Mouse (Mus musculus) embryonic facial prominence, embryonic 13.5 days (tissue): ENCODE results near the gene Vps33b. TPM values are rescaled to one million over a fixed set of nuclear protein-coding genes. Genes with fewer than 3 reads are reported as not detected.
A peak's percentile ranks its signal among the peaks of the same experiment; 100 is the strongest.

Source experiments
- ATAC-seq: fragments of 200-750 bp; cut with Nextera tagmentation; 2 replicates; pipeline ENCODE4 v1.8.0; 2017; ENCODE audit warnings: low read depth; ENCODE audit not compliant: insufficient number of reproducible peaks, insufficient read depth, low FRiP score, low TSS enrichment
- H3K27ac ChIP-seq: fragments of 300-500 bp; sonication (generic); 2 replicates; pipeline ENCODE4 v1.5.1; 2015; ENCODE audit warnings: moderate library complexity, mild to moderate bottlenecking, inconsistent platforms
- H3K27me3 ChIP-seq: fragments of 300-500 bp; sonication (generic); 2 replicates; pipeline ENCODE4 v1.6.1; 2015; ENCODE audit warnings: mild to moderate bottlenecking, inconsistent platforms
- H3K36me3 ChIP-seq: fragments of 300-500 bp; sonication (generic); 2 replicates; pipeline ENCODE4 v1.6.1; 2015; ENCODE audit warnings: mild to moderate bottlenecking, inconsistent platforms
- H3K4me1 ChIP-seq: fragments of 300-500 bp; sonication (generic); 2 replicates; pipeline ENCODE4 v1.6.1; 2015; ENCODE audit warnings: inconsistent platforms
- H3K4me2 ChIP-seq: fragments of 300-500 bp; sonication (generic); 2 replicates; pipeline ENCODE4 v1.6.1; 2015; ENCODE audit warnings: moderate library complexity, mild to moderate bottlenecking, inconsistent platforms
- H3K4me3 ChIP-seq: fragments of 300-500 bp; sonication (generic); 2 replicates; pipeline ENCODE4 v1.5.1; 2015; ENCODE audit warnings: mild to moderate bottlenecking, inconsistent platforms
- H3K9ac ChIP-seq: fragments of 300-500 bp; sonication (generic); 2 replicates; pipeline ENCODE4 v1.6.1; 2015; ENCODE audit warnings: mild to moderate bottlenecking, inconsistent platforms
- H3K9me3 ChIP-seq: fragments of 300-500 bp; sonication (generic); 2 replicates; pipeline ENCODE4 v1.6.1; 2016; ENCODE audit warnings: inconsistent platforms
- WGBS: fragments of 180-500 bp; shearing (Covaris S2); methylation state at CpG from one replicate; pipeline ENCODE4 v1.1.7; 2015; ENCODE audit warnings: mixed read lengths; 5-methylcytosine and 5-hydroxymethylcytosine counted together
- polyA plus RNA-seq: library from polyadenylated mRNA; unstranded; fragments of >200 nt; fragmentation: Nextera tagmentation; extraction: Ambion mirVana; gene quantifications from 2 replicates; pipeline ENCODE4 v1.2.1, GENCODE M21; 2015

Vps33b gene
- 13.8 and 16.2 TPM in 2 replicates for polyA plus RNA-seq

- Histone ChIP-seq H3K4me3 (peak within 1 kb of the TSS; percentile 86), H3K36me3 (peaks cover 48% of the 10 kb centered on the region), H3K27me3 (no peaks in the 10 kb centered on the region), H3K9me3 (peaks cover under 1% of the 10 kb centered on the region; the same call in 1 of the 2 replicates), H3K4me2 (peak within 1 kb of the TSS; percentile 93), H3K9ac (peak within 1 kb of the TSS; percentile 86), H3K4me1 (peaks cover 16% of the 10 kb centered on the region), H3K27ac (peak within 1 kb of the TSS; percentile 75)
- 5% methylated on average over 21 of the region's 21 CpGs for WGBS
- peak; percentile 76; the same call in 1 of the 2 replicates for ATAC-seq
Measured at GRCm38 (mm10) chr7:80268897-80269750, at the start of gene Vps33b. Gene Vps33b (plus strand): TSS chr7:80269649.

GRCm38 (mm10) chr7:80220237-80220797, 49.1 kb upstream of the Vps33b start:
- Histone ChIP-seq H3K9ac (no peak overlapping the region), H3K36me3 (peaks cover 93% of the 10 kb centered on the region), H3K4me3 (no peak overlapping the region), H3K4me2 (no peak overlapping the region), H3K27me3 (no peaks in the 10 kb centered on the region), H3K27ac (no peak overlapping the region), H3K9me3 (no peaks in the 10 kb centered on the region), H3K4me1 (peaks cover under 1% of the 10 kb centered on the region; the same call in 1 of the 2 replicates)
- no peak for ATAC-seq
- WGBS, result 94% methylated on average over 9 of the region's 9 CpGs

- Histone ChIP-seq H3K36me3 (peaks cover 94% of the 10 kb centered on the region), H3K9ac (no peak overlapping the region), H3K27me3 (no peaks in the 10 kb centered on the region), H3K9me3 (no peaks in the 10 kb centered on the region), H3K4me3 (no peak overlapping the region), H3K4me2 (no peak overlapping the region), H3K4me1 (no peaks in the 10 kb centered on the region), H3K27ac (no peak overlapping the region)
- 88% methylated on average over 4 of the region's 4 CpGs for WGBS
- no peak for ATAC-seq
Measured at GRCm38 (mm10) chr7:80221179-80221750, 48.2 kb upstream of the Vps33b start.

GRCm38 (mm10) chr7:80227065-80227464, 42.4 kb upstream of the Vps33b start:
- no peak overlapping the region for H3K4me2 ChIP-seq
- 0 out of 2 replicates have a peak, but pooled peaks cover 4% of the 10 kb centered on the region for H3K27me3 ChIP-seq
- 93% methylated on average over 4 of the region's 4 CpGs for WGBS
- H3K36me3 ChIP-seq, result peaks cover 58% of the 10 kb centered on the region
- no peak overlapping the region for H3K27ac ChIP-seq
- H3K9ac ChIP-seq, result no peak overlapping the region
- ATAC-seq, result no peak
- H3K4me3 ChIP-seq, result no peak overlapping the region
- peaks cover 9% of the 10 kb centered on the region for H3K4me1 ChIP-seq
- no peaks in the 10 kb centered on the region for H3K9me3 ChIP-seq

- H3K9me3 ChIP-seq, result no peaks in the 10 kb centered on the region
- no peak overlapping the region for H3K9ac ChIP-seq
- H3K4me3 ChIP-seq, result no peak overlapping the region
- ATAC-seq, result no peak
- WGBS, result 77% methylated on average over 6 of the region's 6 CpGs
- 0 out of 2 replicates have a peak, but pooled peaks cover 4% of the 10 kb centered on the region for H3K27me3 ChIP-seq
- peaks cover 21% of the 10 kb centered on the region for H3K4me1 ChIP-seq
- no peak overlapping the region for H3K27ac ChIP-seq
- no peak overlapping the region for H3K4me2 ChIP-seq
- H3K36me3 ChIP-seq, result peaks cover 32% of the 10 kb centered on the region
Measured at GRCm38 (mm10) chr7:80230196-80230595, 39.3 kb upstream of the Vps33b start.

- 0 out of 2 replicates have a peak, but pooled peaks cover 4% of the 10 kb centered on the region for H3K27me3 ChIP-seq
- 2% methylated on average over 29 of the region's 29 CpGs for WGBS
- peak; percentile 37; the same call in 1 of the 2 replicates for ATAC-seq
Measured at GRCm38 (mm10) chr7:80231971-80232488, 37.4 kb upstream of the Vps33b start.

GRCm38 (mm10) chr7:80232489-80233029, 36.9 kb upstream of the Vps33b start, which contains the start of the genes Cib1 and Gdpgp1:
Gene Cib1 (minus strand): TSS chr7:80232813.
Gene Gdpgp1 (plus strand): TSS chr7:80232865.
- Histone ChIP-seq H3K4me2 (peak within 1 kb of the TSS; percentile 87), H3K27ac (peak within 1 kb of the TSS; percentile 63), H3K4me3 (peak within 1 kb of the TSS; percentile 72), H3K27me3 (0 out of 2 replicates have a peak, but pooled peaks cover 4% of the 10 kb centered on the region), H3K9me3 (no peaks in the 10 kb centered on the region), H3K4me1 (peaks cover 25% of the 10 kb centered on the region), H3K9ac (peak within 1 kb of the TSS; percentile 83), H3K36me3 (peaks cover 10% of the 10 kb centered on the region)
- under 1% methylated on average over 56 of the region's 56 CpGs for WGBS
- peak; percentile 97 for ATAC-seq

More at GRCm38 (mm10) chr7:80231971-80232488, 37.4 kb upstream of the Vps33b start:
- peak overlapping the region; percentile 83 for H3K9ac ChIP-seq
- no peaks in the 10 kb centered on the region for H3K9me3 ChIP-seq
- H3K4me3 ChIP-seq, result peak overlapping the region; percentile 72
- peaks cover 25% of the 10 kb centered on the region for H3K4me1 ChIP-seq
- H3K36me3 ChIP-seq, result peaks cover 15% of the 10 kb centered on the region
- H3K27ac ChIP-seq, result peak overlapping the region; percentile 24; the same call in 1 of the 2 replicates
- H3K4me2 ChIP-seq, result peak overlapping the region; percentile 87

GRCm38 (mm10) chr7:80233799-80234198, 35.6 kb upstream of the Vps33b start:
- 77% methylated on average over 9 of the region's 9 CpGs for WGBS
- peaks cover 25% of the 10 kb centered on the region for H3K4me1 ChIP-seq

GRCm38 (mm10) chr7:80238542-80238941, 30.9 kb upstream of the Vps33b start:
- H3K9ac ChIP-seq, result no peak overlapping the region
- WGBS, result 89% methylated on average over 10 of the region's 10 CpGs
- H3K4me3 ChIP-seq, result no peak overlapping the region
- H3K27ac ChIP-seq, result no peak overlapping the region
- no peak for ATAC-seq
- peaks cover 13% of the 10 kb centered on the region for H3K4me1 ChIP-seq
- no peaks in the 10 kb centered on the region for H3K9me3 ChIP-seq
- no peaks in the 10 kb centered on the region for H3K27me3 ChIP-seq
- H3K36me3 ChIP-seq, result peaks cover 30% of the 10 kb centered on the region
- H3K4me2 ChIP-seq, result no peak overlapping the region

More at GRCm38 (mm10) chr7:80233799-80234198, 35.6 kb upstream of the Vps33b start:
- ATAC-seq, result no peak
- Histone ChIP-seq H3K4me3 (peak overlapping the region; percentile 72; the same call in 1 of the 2 replicates), H3K9me3 (no peaks in the 10 kb centered on the region), H3K36me3 (peaks cover 8% of the 10 kb centered on the region), H3K27ac (no peak overlapping the region), H3K9ac (peak overlapping the region; percentile 22; the same call in 1 of the 2 replicates), H3K27me3 (0 out of 2 replicates have a peak, but pooled peaks cover 4% of the 10 kb centered on the region), H3K4me2 (peak overlapping the region; percentile 87)

GRCm38 (mm10) chr7:80241661-80242060, 27.8 kb upstream of the Vps33b start:
- H3K9ac ChIP-seq, result no peak overlapping the region
- peaks cover 30% of the 10 kb centered on the region for H3K36me3 ChIP-seq
- no peak overlapping the region for H3K27ac ChIP-seq
- no peak overlapping the region for H3K4me3 ChIP-seq
- 84% methylated on average over 4 of the region's 4 CpGs for WGBS
- peaks cover 3% of the 10 kb centered on the region; the same call in 1 of the 2 replicates for H3K9me3 ChIP-seq
- no peak overlapping the region for H3K4me2 ChIP-seq
- no peak for ATAC-seq
- H3K4me1 ChIP-seq, result no peaks in the 10 kb centered on the region
- H3K27me3 ChIP-seq, result no peaks in the 10 kb centered on the region

GRCm38 (mm10) chr7:80244851-80245250, 24.6 kb upstream of the Vps33b start:
- no peak overlapping the region for H3K27ac ChIP-seq
- H3K27me3 ChIP-seq, result no peaks in the 10 kb centered on the region
- H3K4me2 ChIP-seq, result no peak overlapping the region
- H3K9me3 ChIP-seq, result peaks cover 3% of the 10 kb centered on the region; the same call in 1 of the 2 replicates
- no peak for ATAC-seq
- H3K4me1 ChIP-seq, result no peaks in the 10 kb centered on the region
- no peak overlapping the region for H3K4me3 ChIP-seq
- H3K36me3 ChIP-seq, result peaks cover 14% of the 10 kb centered on the region
- no peak overlapping the region for H3K9ac ChIP-seq
- 91% methylated on average over 4 of the region's 4 CpGs for WGBS
